Mouse (Mus musculus) adrenal gland, postnatal 4 days (tissue): ENCODE measurements around the gene Osbpl9. TPM values are rescaled to one million over a fixed set of nuclear protein-coding genes. Genes with fewer than 3 reads are reported as not detected.

ENCODE experiments used
- DNase-seq, 2 experiments: peaks; one replicate each; pipeline ENCODE4 v3.0.0; 2021 to 2022; ENCODE audit warnings: low spot score in 2 of 2, mixed read lengths in 2 of 2
- total RNA-seq, 2 experiments: library from RNA; stranded (reverse); gene quantifications; 2 replicates each; pipeline ENCODE4 v1.2.3; 2021

Osbpl9 gene
- total RNA-seq, 2 experiments from 2014 or later, result 116 to 120 TPM

DNA sequence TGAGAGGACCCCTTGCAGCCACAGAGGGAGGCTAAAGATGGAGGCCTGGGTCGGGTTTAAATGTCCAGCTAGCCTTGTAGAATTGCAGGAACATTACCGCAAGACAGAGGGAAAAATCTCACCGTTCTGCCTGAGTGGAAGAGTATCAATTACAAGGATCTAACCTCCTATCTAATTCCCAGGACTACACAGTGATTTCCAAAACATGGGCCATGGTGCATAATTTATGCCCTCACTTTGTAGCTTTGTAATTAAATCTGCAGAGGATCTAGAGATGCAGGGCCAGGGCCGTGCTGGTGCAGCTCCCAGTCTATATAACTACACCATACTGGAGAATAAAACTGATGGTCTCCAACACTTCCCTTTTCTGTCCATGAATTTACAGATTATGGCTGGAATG is 8.8 kb upstream of the Osbpl9 start:
- DNase-seq, result no peak

GRCm38 (mm10) chr4:109210253-109210652 is 8.2 kb upstream of the Osbpl9 start:
- DNase-seq, result no peak

GRCm38 (mm10) chr4:109207524-109207923 is 5.5 kb upstream of the Osbpl9 start:
- DNase-seq, result no peak

GRCm38 (mm10) chr4:109204416-109204815 is 2.3 kb upstream of the Osbpl9 start:
- no peak for DNase-seq

GRCm38 (mm10) chr4:109203931-109204330 is 1.9 kb upstream of the Osbpl9 start:
- DNase-seq, result no peak

DNA sequence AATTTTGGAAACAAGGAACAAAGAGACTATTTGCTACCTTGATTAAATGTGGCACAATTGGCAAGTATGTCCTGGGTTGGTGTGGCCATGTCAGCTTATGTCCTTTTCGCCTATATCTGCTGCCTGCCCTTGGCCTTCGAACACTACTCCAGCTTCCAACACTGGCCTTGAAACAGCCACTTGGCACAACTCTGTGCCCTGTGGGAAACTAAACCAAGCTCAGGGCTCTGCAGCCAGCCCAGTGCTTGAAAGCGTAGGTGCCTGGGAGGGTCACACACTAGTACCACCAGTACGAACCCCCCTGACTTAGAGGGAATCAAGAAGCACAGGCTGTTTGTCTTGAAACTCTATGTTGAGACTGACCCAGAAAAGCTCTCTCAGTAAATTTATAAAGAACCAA is 3.0 kb downstream of the Osbpl9 start:
- DNase-seq, result no peak

DNA sequence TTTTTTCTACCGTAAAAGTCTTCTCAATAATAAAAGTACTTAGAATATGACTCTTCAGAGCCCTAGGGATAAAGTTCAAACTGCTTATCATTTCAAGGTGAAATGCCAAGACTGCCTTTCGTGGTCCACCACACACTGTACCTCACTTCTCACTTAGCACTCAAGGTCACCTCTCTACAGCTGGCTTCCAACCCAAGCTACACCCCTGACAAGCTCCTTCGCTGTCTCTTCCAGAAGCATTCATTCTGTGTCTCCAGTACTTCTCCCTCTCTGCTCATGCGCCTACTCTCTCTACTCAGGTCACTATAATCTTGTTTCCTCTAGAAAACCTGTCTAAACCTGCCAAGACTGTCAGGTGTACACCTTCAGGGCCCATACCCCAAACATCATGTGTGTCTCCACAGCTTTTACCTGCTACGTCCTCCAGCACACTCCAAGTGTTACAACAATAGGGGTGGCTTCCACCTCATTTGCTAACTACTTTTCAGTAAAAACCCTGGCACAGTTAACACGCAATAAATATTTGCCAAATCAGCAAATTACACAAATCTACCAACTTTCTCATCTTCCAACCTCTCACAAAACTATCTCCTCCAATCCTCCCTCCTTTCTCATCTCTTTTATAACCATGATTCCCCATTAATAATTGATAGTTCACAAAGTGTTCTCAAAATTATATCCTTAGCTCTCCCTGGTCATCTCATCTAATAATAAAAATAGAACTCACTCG is 6.0 kb downstream of the Osbpl9 start:
- no peak for DNase-seq

DNA sequence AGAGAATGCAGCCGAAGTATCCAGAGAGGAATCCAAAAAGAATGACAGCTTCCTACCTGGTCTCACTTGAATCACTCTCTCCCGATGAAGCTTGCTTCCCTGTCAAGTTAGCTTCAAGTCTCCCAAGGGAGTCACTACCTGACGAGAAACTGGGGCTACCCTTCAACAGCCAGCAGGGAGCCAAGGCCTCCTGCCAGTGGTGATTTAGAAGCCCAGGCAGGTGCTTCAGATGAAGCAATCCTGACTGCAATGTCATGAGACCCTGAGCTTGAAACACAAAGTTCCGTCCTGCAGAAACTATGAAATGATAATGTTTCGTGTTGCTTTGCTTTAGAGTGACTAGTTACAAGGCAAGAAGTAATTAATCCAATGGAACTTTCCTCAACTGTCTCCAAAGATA is 8.2 kb downstream of the Osbpl9 start:
- DNase-seq, result no peak

GRCm38 (mm10) chr4:109191598-109191997 is 10.5 kb downstream of the Osbpl9 start:
- DNase-seq, result no peak

GRCm38 (mm10) chr4:109185616-109186405 is 16.3 kb downstream of the Osbpl9 start:
- DNase-seq, result no peak

- DNase-seq, result no peak
Measured at GRCm38 (mm10) chr4:109175677-109176076, 26.4 kb downstream of the Osbpl9 start.

DNA sequence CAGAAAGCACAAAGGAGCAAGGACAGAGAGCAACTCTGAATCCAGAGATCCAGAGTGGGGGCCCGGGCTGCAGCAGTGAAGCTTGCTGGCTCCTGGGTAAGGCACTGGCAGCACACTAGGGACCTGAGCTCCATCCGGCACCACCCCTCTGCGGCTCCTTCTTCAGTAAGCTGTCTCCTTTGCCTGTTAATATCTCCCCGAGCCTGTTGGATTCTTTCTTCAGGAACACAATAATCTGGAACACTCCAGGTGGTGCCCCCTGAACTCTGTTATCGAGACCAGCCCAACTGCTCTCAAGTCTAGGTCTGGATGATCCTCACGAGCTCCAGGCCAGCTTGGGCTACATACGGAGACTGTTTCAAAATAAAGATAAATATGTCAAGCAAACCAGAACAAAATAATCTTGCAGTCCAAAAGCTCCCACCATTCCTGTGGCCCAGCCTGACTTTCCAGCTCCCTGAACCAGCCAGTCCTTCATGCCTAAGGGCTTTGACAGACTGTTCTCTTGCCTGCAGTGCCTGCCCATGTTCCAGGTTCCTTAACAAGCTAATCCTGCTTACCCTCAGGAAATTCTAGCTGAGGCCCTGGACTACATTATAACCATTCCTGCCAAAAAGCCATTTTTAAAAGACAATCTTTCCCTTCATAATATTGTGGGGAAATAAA is 28.2 kb downstream of the Osbpl9 start:
- no peak for DNase-seq

- no peak for DNase-seq
Measured at GRCm38 (mm10) chr4:109173369-109173768, 28.7 kb downstream of the Osbpl9 start.

- peak; percentile 63 to 77 for DNase-seq
Measured at GRCm38 (mm10) chr4:109165521-109166173, 36.4 kb downstream of the Osbpl9 start.

- DNase-seq, result no peak
Measured at GRCm38 (mm10) chr4:109156481-109157261, 45.4 kb downstream of the Osbpl9 start.

GRCm38 (mm10) chr4:109156073-109156472 is 46.0 kb downstream of the Osbpl9 start:
- no peak for DNase-seq

DNA sequence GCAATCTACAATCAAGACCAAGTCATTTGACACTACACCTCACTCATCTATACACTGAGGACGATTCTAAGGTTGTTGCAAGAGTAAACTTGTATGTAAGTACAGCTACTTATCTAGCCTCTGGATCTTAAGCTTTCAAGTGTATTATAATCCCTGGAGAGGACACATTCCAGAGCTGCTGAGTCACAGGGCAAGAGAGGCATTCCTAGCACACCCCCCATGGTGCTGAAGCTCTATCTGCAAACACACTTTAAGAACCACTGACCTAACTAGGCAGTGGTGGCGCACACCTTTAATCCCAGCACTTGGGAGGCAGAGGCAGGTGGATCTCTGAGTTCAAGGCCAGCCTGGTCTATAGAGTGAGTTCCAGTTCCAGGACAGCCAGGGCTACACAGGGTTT is 51.9 kb downstream of the Osbpl9 start:
- no peak for DNase-seq

DNA sequence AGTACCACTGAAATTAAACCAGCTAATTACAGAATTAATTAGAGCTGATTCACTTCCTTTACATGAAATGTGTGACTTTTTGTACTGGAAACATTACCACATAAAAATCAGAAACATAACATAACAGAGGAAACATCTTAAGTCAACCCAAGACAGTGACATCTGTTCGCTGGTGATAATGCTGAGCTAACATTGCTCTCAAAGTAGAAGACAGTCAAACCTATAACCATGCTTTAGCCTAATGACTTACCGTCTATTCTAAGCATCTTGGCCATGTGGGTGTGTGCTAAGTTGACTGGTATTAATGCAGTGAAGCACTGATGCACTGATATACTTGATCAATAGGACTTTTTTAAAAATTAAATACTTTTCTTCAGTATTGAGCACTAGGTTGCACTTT is 52.7 kb downstream of the Osbpl9 start:
- DNase-seq, result no peak

DNA sequence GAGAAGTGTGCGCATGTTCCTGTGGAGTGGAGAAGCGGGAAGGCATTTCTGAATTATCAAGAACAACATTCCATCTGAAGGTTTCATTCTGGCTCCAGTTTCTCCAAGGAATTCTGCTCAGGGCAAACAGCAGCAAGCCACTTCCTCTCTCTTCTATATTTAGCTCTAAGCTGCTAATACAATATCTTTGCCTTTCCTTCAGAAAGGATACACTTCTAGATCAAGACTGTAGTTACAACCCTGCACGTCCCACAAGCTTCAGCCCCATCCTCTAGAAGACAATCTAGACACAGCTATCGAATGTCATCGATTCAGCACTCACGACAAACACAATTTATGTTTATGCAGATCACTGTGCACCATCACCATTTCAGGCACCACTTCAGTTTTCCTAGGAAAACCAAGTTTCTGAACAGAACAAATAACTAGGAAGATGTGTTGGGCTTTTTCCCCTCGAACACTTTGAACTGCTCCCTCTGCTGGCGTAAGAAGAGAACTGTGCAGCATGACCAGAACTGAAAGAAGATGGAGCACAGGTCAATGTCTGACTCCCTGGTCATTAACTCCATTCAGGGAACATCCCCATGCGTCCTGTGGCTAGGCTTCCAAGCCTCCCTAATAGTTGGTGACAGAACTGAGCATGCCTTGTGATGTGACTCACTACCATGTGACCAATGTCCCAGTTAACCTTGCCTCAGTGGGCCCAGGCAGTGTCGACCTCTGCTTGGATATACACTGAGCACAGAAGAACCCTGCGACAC is 54.6 kb downstream of the Osbpl9 start:
- peak in 1 of 2 experiments; percentile 26 for DNase-seq

- DNase-seq, result no peak
Measured at GRCm38 (mm10) chr4:109143091-109143490, 59.0 kb downstream of the Osbpl9 start.
